Mouse (Mus musculus) bone marrow, adult 2 months (tissue): ENCODE results near the gene Vmn2r90.

Experiments
- CTCF ChIP-seq: fragments of 200-500 bp; IDR thresholded peaks from 2 replicates; pipeline ENCODE4 v1.5.1; 2011; ENCODE audit warnings: low read length, control low read depth; ENCODE audit not compliant: control insufficient read depth, insufficient read depth
- POLR2A ChIP-seq: fragments of 200-500 bp; IDR thresholded peaks from 2 replicates; pipeline ENCODE4 v1.6.1; 2011; ENCODE audit warnings: low read depth, mild to moderate bottlenecking, control low read depth, low read length, borderline replicate concordance; ENCODE audit not compliant: control insufficient read depth

- TF ChIP-seq CTCF (no peak), POLR2A (no peak)
These were observed 35.1 kb downstream of the Vmn2r90 start for GRCm38 (mm10) chr17:17738635-17739034.
